Mouse (Mus musculus) erythroblast, embryonic 14.5 days (primary cell): Measurements from ENCODE around the gene Gm2a.
"Not testable (repeated sequence)": the region's sequence is repeated elsewhere in the genome, so short reads cannot be mapped to it uniquely, and the experiment has no call there.

Experiments
- GATA1 ChIP-seq: IDR thresholded peaks from 2 replicates; pipeline ENCODE4 v1.6.1; 2012; ENCODE audit warnings: low read length, inconsistent platforms, mixed read lengths
- TAL1 ChIP-seq: IDR thresholded peaks from 3 replicates; pipeline ENCODE4 v1.6.1; 2012; ENCODE audit warnings: low read length, inconsistent platforms, mixed read lengths

- TF ChIP-seq GATA1, TAL1: not testable (repeated sequence)
Observed at GRCm38 (mm10) chr11:55096296-55096695, 1.6 kb upstream of the Gm2a start.
